Mouse (Mus musculus): ENCODE measurements at regions not wholly inside any gene's neighbourhood (a gene's known extent, or its start where the extent isn't known, plus 50 kb on each side); places are given as distances from the start of the nearest gene placed in this dataset.

DNA sequence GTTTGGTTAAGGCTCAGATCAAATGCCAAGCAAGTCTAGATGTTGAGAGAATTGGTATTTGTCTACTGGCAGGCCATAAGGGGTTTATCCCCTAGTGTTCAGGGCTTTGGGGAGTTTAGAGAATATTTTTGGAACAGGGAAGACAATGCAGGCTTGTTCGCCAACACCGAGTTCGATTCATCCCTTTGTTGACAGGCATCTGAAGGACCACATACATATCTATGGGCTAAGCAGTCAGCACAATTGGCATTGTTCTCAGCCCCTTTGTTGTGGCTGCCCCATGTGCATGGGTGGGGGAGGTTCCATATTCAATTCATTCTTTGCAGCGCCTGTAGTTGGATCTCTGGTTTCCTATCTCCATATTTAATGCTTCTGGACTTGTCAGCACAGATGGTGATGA is 93.3 kb upstream of the Cd180 start:
- TF ChIP-seq EP300 (IDR thresholded peaks at IDR 0.05; ENCODE audit: low read depth) (no peak), CTCF (IDR thresholded peaks at IDR 0.05; ENCODE audit: low read depth) (no peak)

All from liver, postnatal 0 days (tissue).